Mouse (Mus musculus) hindbrain, embryonic 15.5 days (tissue): ENCODE data around the gene Prox1. TPM values are rescaled to one million over a fixed set of nuclear protein-coding genes. Genes with fewer than 3 reads are reported as not detected.

ENCODE experiments used
- ATAC-seq: fragments of 200-750 bp; cut with Nextera tagmentation; 2 replicates; pipeline ENCODE4 v1.8.0; 2017; ENCODE audit warnings: low read depth, moderate number of reproducible peaks, moderate TSS enrichment; ENCODE audit not compliant: low FRiP score
- H3K27ac ChIP-seq: fragments of 300-500 bp; sonication (generic); replicated peaks from 2 replicates; pipeline ENCODE4 v1.5.1; 2015; ENCODE audit warnings: mild to moderate bottlenecking, inconsistent platforms
- H3K27me3 ChIP-seq: fragments of 300-500 bp; sonication (generic); 2 replicates; pipeline ENCODE4 v1.6.1; 2015; ENCODE audit warnings: control low read depth, inconsistent platforms
- H3K36me3 ChIP-seq: fragments of 300-500 bp; sonication (generic); 2 replicates; pipeline ENCODE4 v1.6.1; 2015; ENCODE audit warnings: control low read depth, inconsistent platforms
- H3K4me1 ChIP-seq: fragments of 300-500 bp; sonication (generic); replicated peaks from 2 replicates; pipeline ENCODE4 v1.6.1; 2015; ENCODE audit warnings: control low read depth, inconsistent platforms
- H3K4me2 ChIP-seq: fragments of 300-500 bp; sonication (generic); 2 replicates; pipeline ENCODE4 v1.6.1; 2015; ENCODE audit warnings: moderate library complexity, mild to moderate bottlenecking, inconsistent platforms
- H3K4me3 ChIP-seq: fragments of 300-500 bp; sonication (generic); 2 replicates; pipeline ENCODE4 v1.5.1; 2015; ENCODE audit warnings: mild to moderate bottlenecking, inconsistent platforms
- H3K9ac ChIP-seq: fragments of 300-500 bp; sonication (generic); 2 replicates; pipeline ENCODE4 v1.6.1; 2015; ENCODE audit warnings: inconsistent platforms
- H3K9me3 ChIP-seq: fragments of 300-500 bp; sonication (generic); 2 replicates; pipeline ENCODE4 v1.6.1; 2016; ENCODE audit warnings: control low read depth, inconsistent platforms
- WGBS: fragments of 180-500 bp; shearing (Covaris S2); methylation state at CpG from one replicate; pipeline ENCODE4 v1.1.7; 2015; 5-methylcytosine and 5-hydroxymethylcytosine counted together
- polyA plus RNA-seq: library from polyadenylated mRNA; unstranded; fragments of >200 nt; fragmentation: Nextera tagmentation; extraction: Ambion mirVana; gene quantifications from 2 replicates; pipeline ENCODE4 v1.2.1, GENCODE M21; 2015

The Prox1 gene
- polyA plus RNA-seq, 1 experiment from 2014 or later: 6.9 TPM

DNA sequence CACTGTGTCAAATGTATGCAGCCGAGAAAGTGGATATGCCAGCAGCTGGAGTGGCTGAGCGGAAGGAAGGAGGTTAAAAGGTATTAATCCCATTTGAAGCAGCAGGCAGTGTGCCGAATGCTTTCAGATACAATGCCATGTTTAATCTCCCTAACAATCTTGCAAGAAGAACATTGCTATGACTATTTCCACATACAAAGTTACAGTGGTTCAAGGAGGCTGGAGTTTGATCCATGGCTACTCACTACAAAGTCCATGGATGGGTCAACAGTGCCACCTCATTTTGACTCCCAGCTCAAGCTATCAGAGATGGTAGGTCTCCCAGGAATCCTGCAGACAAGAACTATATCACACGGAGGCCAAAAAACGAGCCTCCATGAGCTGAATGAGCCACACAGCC, 64.5 kb downstream of the Prox1 start:
- no peak overlapping the region for H3K4me2 ChIP-seq
- no peak overlapping the region for H3K27ac ChIP-seq
- 73% methylated on average over 5 of the region's 5 CpGs for WGBS
- H3K36me3 ChIP-seq: no peaks in the 10 kb centered on the region
- no peak overlapping the region for H3K4me3 ChIP-seq
- no peaks in the 10 kb centered on the region for H3K27me3 ChIP-seq
- no peaks in the 10 kb centered on the region for H3K4me1 ChIP-seq
- ATAC-seq: no peak
- no peak overlapping the region for H3K9ac ChIP-seq
- no peaks in the 10 kb centered on the region for H3K9me3 ChIP-seq

DNA sequence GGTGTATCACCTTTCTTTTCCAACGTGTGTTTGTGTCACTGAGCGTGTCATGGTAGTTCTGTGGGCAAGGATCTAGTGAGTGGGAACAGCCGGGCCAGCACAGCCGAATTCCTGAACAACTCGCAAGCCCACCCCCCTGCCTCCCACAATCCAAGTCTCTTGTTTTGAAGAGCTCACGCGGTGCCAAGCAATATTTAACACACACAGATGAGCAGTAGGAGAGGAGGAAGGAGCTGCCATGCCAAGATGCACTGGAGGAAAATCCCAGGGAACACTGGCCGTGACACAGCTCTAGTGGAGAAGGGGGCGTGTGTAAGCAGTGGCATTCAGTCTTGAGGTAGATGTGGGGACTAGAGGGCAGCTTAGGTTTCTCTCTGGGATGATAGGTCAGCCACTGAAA, 77.2 kb downstream of the Prox1 start:
- Histone ChIP-seq H3K4me2 (no peak overlapping the region), H3K9me3 (no peaks in the 10 kb centered on the region), H3K4me3 (no peak overlapping the region), H3K36me3 (no peaks in the 10 kb centered on the region), H3K9ac (no peak overlapping the region), H3K27me3 (no peaks in the 10 kb centered on the region), H3K27ac (no peak overlapping the region), H3K4me1 (no peaks in the 10 kb centered on the region)
- 85% methylated on average over 9 of the region's 9 CpGs for WGBS
- ATAC-seq: no peak

DNA sequence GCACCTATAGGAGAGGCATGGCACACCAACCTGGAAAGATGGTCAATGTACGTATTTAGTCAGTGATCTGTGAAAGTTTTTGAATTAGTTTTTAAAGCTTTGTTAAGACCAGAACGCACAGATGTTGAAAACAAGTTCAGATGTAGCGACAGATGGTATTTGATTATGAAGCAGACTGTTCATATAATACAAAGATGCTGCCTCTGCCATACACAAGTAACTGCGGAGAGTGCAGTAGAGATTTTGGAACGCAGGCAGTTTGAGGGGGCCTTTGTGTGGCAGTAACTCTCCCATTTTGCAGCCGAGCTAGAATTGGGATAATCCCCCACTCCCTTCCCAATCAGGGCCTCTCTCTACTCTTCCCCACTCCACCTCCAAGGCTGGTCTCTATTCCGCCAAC, 78.4 kb downstream of the Prox1 start:
- H3K9ac ChIP-seq: no peak overlapping the region
- H3K9me3 ChIP-seq: no peaks in the 10 kb centered on the region
- no peaks in the 10 kb centered on the region for H3K27me3 ChIP-seq
- ATAC-seq: no peak
- H3K4me3 ChIP-seq: no peak overlapping the region
- 85% methylated on average over 7 of the region's 7 CpGs for WGBS
- no peak overlapping the region for H3K4me2 ChIP-seq
- no peaks in the 10 kb centered on the region for H3K36me3 ChIP-seq
- no peaks in the 10 kb centered on the region for H3K4me1 ChIP-seq
- H3K27ac ChIP-seq: no peak overlapping the region

DNA sequence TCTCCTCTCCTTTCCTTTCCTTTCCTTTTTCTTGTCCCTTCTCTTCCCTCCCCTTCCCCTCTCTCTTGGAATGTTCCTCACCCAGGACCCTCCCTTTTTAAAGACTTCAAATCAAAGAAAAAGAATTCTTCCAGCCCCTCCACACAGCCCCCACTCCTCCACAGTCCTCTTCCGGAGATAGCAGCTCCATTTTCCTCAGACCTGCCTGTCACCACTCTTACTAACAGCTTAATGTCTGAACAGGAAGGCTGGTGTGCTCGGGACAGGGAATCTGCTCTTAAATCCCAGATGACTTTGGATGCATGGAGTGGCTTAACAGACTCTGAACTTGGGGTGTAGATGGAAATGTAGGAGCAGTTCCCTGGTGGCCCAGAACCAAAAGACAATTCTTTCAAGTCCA, 81.6 kb downstream of the Prox1 start:
- H3K9ac ChIP-seq: no peak overlapping the region
- ATAC-seq: no peak
- H3K27ac ChIP-seq: no peak overlapping the region
- no peaks in the 10 kb centered on the region for H3K27me3 ChIP-seq
- 57% methylated on average over 2 of the region's 2 CpGs for WGBS
- H3K4me3 ChIP-seq: no peak overlapping the region
- H3K4me2 ChIP-seq: no peak overlapping the region
- H3K4me1 ChIP-seq: no peaks in the 10 kb centered on the region
- H3K9me3 ChIP-seq: no peaks in the 10 kb centered on the region
- H3K36me3 ChIP-seq: no peaks in the 10 kb centered on the region

DNA sequence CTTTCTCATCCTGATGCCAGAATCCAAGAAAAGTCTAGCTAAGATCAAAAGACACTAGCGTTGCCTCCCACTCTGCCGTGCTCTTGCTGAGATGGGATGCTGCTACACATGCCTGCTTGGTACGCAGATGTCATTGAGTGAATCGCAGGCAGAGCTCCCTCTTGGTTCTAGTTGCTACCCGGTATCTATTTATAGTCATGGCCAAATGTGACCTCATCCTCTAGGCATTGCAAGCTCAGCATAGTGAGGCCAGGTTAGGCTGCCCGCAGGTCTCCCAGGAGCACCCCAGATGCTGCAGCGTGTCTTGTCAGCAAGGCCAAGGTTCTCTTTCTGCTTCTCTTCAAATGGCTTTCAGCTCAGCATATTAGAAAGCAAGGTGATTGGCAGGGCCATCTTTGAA, 84.8 kb downstream of the Prox1 start:
- Histone ChIP-seq H3K4me2 (no peak overlapping the region), H3K4me3 (no peak overlapping the region), H3K27me3 (no peaks in the 10 kb centered on the region), H3K9ac (no peak overlapping the region), H3K9me3 (no peaks in the 10 kb centered on the region), H3K36me3 (no peaks in the 10 kb centered on the region), H3K4me1 (no peaks in the 10 kb centered on the region), H3K27ac (no peak overlapping the region)
- WGBS: 86% methylated on average over 7 of the region's 7 CpGs
- no peak for ATAC-seq

DNA sequence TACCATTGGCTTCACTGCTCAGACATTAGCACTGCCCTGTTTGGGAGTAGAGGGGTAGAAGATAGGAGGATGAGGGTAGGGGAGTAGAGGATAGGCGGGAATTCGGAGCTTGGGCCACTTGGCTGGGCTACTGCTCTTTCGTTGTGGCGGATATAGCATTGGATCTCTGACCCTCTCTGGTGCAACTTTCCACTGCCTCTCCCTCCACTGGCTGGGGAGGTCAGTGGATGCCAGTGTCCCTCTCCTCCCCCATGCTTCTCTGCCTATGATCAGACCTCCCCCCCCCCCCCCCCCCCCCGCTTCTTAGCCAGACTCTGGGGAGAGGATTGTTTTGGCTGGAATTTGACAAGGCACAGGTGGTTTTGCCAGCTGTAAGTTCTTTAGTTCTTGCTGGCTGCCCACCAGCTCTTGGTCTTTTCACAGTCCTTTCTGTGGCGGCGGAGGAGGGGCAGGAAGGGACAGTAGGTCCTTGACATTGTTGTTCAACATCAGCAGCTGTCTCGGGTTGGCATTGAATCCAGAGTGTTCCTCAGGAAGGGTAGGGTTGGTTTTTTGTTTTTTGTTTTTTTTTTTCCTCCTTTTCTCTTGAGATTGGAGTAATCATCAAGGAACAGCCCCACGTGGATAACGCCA, 90.8 kb downstream of the Prox1 start:
- no peaks in the 10 kb centered on the region for H3K9me3 ChIP-seq
- no peak overlapping the region for H3K4me2 ChIP-seq
- no peak overlapping the region for H3K4me3 ChIP-seq
- H3K27ac ChIP-seq: no peak overlapping the region
- no peaks in the 10 kb centered on the region; the same call in 1 of the 2 replicates for H3K27me3 ChIP-seq
- H3K4me1 ChIP-seq: no peaks in the 10 kb centered on the region
- no peak overlapping the region for H3K9ac ChIP-seq
- no peaks in the 10 kb centered on the region for H3K36me3 ChIP-seq
- no peak for ATAC-seq
- 86% methylated on average over 9 of the region's 10 CpGs for WGBS

DNA sequence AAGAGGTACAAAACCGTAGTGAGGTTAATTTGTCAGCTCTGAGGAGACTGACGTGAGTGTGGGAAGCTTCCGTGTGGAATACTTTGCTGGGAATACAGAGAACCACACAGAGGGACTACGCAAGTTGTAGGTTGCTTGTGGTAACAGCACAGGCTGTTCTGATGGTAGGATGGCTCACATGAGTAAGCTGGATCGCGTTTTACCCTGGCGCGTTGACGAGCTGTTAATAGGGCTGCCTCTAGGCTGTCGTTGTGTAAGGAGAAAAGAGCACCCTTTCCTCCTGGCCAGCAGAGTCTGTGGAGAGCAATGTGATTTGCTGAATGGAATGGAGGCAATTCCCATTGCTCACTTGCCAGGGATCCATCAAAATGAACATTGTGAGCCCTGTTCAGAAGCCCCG, 93.9 kb downstream of the Prox1 start:
- WGBS: 79% methylated on average over 11 of the region's 11 CpGs
- H3K27ac ChIP-seq: no peak overlapping the region
- H3K4me2 ChIP-seq: no peak overlapping the region
- no peak overlapping the region for H3K9ac ChIP-seq
- H3K36me3 ChIP-seq: no peaks in the 10 kb centered on the region
- no peaks in the 10 kb centered on the region; the same call in 1 of the 2 replicates for H3K27me3 ChIP-seq
- H3K9me3 ChIP-seq: no peaks in the 10 kb centered on the region
- H3K4me1 ChIP-seq: no peaks in the 10 kb centered on the region
- ATAC-seq: no peak
- no peak overlapping the region for H3K4me3 ChIP-seq

Other genes with a start within 250 kb of the Prox1 start
- 75.0 and 78.5 TPM in 2 replicates for gene Smyd2, start 248.4 kb downstream of the Prox1 start, polyA plus RNA-seq